Mouse (Mus musculus) MEL (cell line): Measurements from ENCODE around the gene Gm49630.
"Not testable (repeated sequence)": the region's sequence is repeated elsewhere in the genome, so short reads cannot be mapped to it uniquely, and the experiment has no call there.

ENCODE experiments used
- CTCF ChIP-seq, 3 experiments: IDR thresholded peaks in 2 of 3; conservative IDR thresholded peaks in 1 of 3; 2 replicates each; pipeline ENCODE4 v1.5.1; 2011 to 2012; ENCODE audit warnings: low read length in 3 of 3, low read depth in 2 of 3, mild to moderate bottlenecking in 2 of 3, improper control_type of control experiment in 1 of 3, inconsistent platforms in 1 of 3, mixed read lengths in 1 of 3, moderate library complexity in 1 of 3; ENCODE audit not compliant: control insufficient read depth in 1 of 3, insufficient read depth in 1 of 3, poor library complexity in 1 of 3, severe bottlenecking in 1 of 3
- EP300 ChIP-seq, 2 experiments: IDR thresholded peaks; 2 replicates each; pipeline ENCODE4 v1.6.1; 2011; ENCODE audit warnings: improper control_type of control experiment in 2 of 2, low read length in 2 of 2, low read depth in 1 of 2, mild to moderate bottlenecking in 1 of 2
- GATA1 ChIP-seq: IDR thresholded peaks from 2 replicates; pipeline ENCODE4 v1.6.1; 2011; ENCODE audit warnings: low read depth, low read length, improper control_type of control experiment
- NRF1 ChIP-seq: IDR thresholded peaks from 2 replicates; pipeline ENCODE4 v1.6.1; 2014; ENCODE audit warnings: low read depth, mild to moderate bottlenecking, inconsistent platforms, low read length, improper control_type of control experiment, moderate library complexity; ENCODE audit not compliant: poor library complexity, insufficient read depth, severe bottlenecking
- POLR2A ChIP-seq, 2 experiments: IDR thresholded peaks; 2 replicates each; pipeline ENCODE4 v1.6.1; 2011 to 2012; ENCODE audit warnings: low read length in 2 of 2, mild to moderate bottlenecking in 2 of 2, control low read depth in 1 of 2, improper control_type of control experiment in 1 of 2, low read depth in 1 of 2, moderate library complexity in 1 of 2; ENCODE audit not compliant: control insufficient read depth in 1 of 2, insufficient read depth in 1 of 2, poor library complexity in 1 of 2
- UBTF ChIP-seq: IDR thresholded peaks from 2 replicates; pipeline ENCODE4 v1.6.1; 2012; ENCODE audit warnings: low read depth, mild to moderate bottlenecking, inconsistent platforms, low read length, improper control_type of control experiment, moderate library complexity, borderline replicate concordance; ENCODE audit not compliant: insufficient read depth

- TF ChIP-seq NRF1; UBTF; CTCF (IDR thresholded peaks at IDR 0.05 in 2 of 3, conservative IDR thresholded peaks at IDR 0.05 in 1 of 3; ENCODE audit: control insufficient read depth in 1 of 3, insufficient read depth in 1 of 3, low read depth in 2 of 3, low read length in 3 of 3, poor library complexity in 1 of 3, severe bottlenecking in 1 of 3); EP300 (IDR thresholded peaks at IDR 0.05; ENCODE audit: low read depth in 1 of 2, low read length in 2 of 2); GATA1; POLR2A (IDR thresholded peaks at IDR 0.05; ENCODE audit: control insufficient read depth in 1 of 2, insufficient read depth in 1 of 2, low read depth in 1 of 2, low read length in 2 of 2, poor library complexity in 1 of 2): not testable (repeated sequence)
Measured at GRCm38 (mm10) chr17:7382711-7383110, 10.9 kb upstream of the Gm49630 start.
